Mouse (Mus musculus): ENCODE data around the gene Csn1s2a. TPM values are rescaled to one million over a fixed set of nuclear protein-coding genes. Genes with fewer than 3 reads are reported as not detected.
"Not testable (repeated sequence)": the region's sequence is repeated elsewhere in the genome, so short reads cannot be mapped to it uniquely, and the experiment has no call there.

Gene Csn1s2a
- not detected for total RNA-seq (2018; cell fraction: chromatin; rRNA removed)
- not detected for total RNA-seq (2018; cell fraction: cytosol; rRNA removed)
- total RNA-seq (2018; cell fraction: nucleus; rRNA removed), result not detected
- not detected in 3 replicates for polyA plus RNA-seq (2018)

DNA sequence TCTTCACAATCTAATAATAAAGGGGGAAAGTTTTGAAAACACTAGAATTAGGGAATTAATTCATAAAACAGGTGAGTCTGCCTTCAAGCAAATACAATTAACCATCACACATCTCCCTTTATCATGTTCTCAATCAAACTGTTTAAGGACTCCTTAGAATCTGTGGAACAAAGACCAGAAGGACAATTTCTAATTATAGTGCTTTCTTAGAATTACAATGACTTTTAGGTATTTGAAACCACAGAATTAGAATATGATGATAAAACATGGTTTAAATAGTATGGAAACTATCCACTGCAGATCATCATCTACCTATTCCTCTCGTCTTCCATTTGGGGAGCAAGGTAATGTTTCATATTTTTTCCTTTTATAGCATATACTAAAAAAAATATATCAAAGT lies at the start of gene Csn1s2a:
TSS of gene Csn1s2a (plus strand) at position 301 of the 400 bp plus-strand sequence.
- Histone ChIP-seq H3K79me2 (ENCODE audit: inconsistent target) (no peaks in the 10 kb centered on the region), H3K36me3 (ENCODE audit: inconsistent target) (no peaks in the 10 kb centered on the region), H3K4me3 (ENCODE audit: inconsistent target) (no peak within 1 kb of the TSS), H3K27ac (no peak within 1 kb of the TSS)
- 60% methylated on average over 1 of the region's 1 CpGs for WGBS (ENCODE audit: missing documents)

DNA sequence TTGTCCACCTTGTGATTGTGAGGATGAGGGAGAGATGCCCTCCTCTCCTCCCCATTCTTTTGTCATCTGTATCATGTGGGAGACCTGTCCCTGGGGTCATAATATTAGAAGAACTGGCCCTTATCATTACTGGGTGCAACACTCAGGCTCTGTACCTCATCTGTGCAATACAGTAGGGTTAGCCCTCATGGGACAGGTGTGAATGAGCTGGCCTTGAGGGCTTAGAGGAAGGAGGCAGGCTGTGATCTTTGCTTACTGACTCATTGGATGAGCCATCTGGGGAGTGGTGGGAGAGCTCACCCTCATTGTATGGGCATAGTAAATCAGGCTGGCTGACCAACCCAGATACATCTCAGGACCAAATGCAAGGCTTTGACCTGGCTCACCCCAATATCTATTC lies 39.5 kb upstream of the Csn1s2a start:
- Histone ChIP-seq H3K27ac (no peak overlapping the region), H3K4me3 (ENCODE audit: inconsistent target) (no peak overlapping the region), H3K36me3 (ENCODE audit: inconsistent target) (no peaks in the 10 kb centered on the region), H3K79me2 (ENCODE audit: inconsistent target) (no peaks in the 10 kb centered on the region)

DNA sequence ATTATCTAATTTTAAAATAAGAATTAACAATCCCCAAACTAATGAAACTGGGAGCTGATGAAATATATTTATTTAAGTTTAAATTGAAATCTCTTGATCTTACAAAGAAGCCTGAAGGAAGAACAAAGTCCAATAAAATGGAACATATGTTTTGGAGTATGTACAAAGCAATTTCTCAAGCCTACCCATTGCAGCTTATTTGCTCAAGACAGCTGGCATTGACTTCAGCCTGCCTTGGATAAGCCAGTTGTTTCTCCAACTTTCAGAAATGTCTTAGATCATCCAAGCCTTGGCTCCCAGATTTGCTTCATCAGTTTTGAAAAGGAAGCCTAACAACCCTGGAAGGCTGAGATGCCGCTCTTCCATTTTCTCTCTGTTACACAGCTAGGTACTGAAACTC lies 20.9 kb upstream of the Csn1s2a start:
- WGBS (ENCODE audit: missing documents), result 79% methylated on average over 1 of the region's 1 CpGs
- Histone ChIP-seq H3K36me3 (ENCODE audit: inconsistent target) (no peaks in the 10 kb centered on the region), H3K27ac (no peak overlapping the region), H3K79me2 (ENCODE audit: inconsistent target) (no peaks in the 10 kb centered on the region), H3K4me3 (ENCODE audit: inconsistent target) (no peak overlapping the region)

DNA sequence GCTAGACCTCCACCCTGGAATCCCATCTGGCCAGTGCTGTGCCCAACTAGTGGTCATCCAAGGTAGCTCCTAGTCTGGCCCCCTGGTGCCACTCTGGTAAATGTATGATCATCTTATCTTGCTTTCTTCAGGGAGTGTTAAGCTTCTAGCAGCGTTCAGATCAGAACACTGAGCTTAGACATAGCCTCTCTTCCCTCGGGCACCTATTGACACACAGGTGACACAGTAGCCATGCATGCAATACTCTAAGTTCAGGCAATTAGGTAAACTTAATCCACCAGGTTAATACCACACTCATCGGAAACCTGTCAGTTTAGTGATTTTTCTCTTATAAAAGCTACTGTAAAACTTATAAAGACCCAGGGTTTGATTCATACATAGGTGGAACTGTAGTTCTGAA lies 9.8 kb upstream of the Csn1s2a start:
- no peak overlapping the region for H3K27ac ChIP-seq
- WGBS (ENCODE audit: missing documents), result 97% methylated on average over 3 of the region's 3 CpGs
- no peaks in the 10 kb centered on the region for H3K36me3 ChIP-seq (ENCODE audit: inconsistent target)
- no peak overlapping the region for H3K4me3 ChIP-seq (ENCODE audit: inconsistent target)
- no peaks in the 10 kb centered on the region for H3K79me2 ChIP-seq (ENCODE audit: inconsistent target)

DNA sequence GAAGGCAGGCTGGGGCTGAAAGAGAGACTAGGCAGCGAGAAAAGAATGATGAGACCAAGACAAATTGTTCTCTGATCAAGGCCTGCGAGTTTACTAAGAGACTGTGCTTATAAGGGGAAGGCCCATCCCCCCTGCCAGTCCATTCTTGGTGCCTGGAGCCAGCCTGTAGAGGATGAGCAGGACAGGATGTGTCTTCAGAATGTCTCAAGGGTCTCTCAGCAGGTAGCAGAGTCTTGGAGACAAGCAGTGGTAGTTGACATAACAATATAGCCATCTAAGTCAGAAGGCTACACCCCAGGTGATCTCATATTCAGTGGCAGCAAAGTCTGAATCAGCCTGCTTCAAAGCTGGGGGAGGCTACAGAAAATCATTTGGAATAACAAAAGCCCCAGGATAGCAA lies 2.2 kb upstream of the Csn1s2a start:
- 60% methylated on average over 2 of the region's 2 CpGs for WGBS (ENCODE audit: missing documents)
- H3K36me3 ChIP-seq (ENCODE audit: inconsistent target); H3K27ac ChIP-seq; H3K79me2 ChIP-seq (ENCODE audit: inconsistent target); H3K4me3 ChIP-seq (ENCODE audit: inconsistent target): not testable (repeated sequence)

DNA sequence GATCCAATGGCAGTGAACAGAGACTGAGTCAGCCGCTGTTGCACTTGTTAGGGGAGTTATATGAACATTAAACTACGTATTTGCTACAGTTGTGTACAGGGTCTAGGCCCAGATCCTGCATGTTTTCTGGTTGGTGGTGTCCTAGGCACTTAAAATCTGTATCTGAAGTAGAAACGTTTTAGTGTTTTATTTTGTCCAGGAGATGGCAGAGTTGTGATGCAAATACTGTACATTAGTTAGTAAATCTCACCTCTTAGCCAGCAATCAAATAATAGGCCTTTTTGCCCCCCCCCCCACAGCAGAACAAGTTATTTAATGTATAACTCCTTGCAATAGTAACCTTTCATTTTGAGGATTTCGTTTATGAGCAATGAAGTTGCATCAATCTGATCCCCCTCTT lies 8.4 kb downstream of the Csn1s2a start:
- Histone ChIP-seq H3K4me3 (ENCODE audit: inconsistent target) (no peak overlapping the region), H3K79me2 (ENCODE audit: inconsistent target) (no peaks in the 10 kb centered on the region), H3K36me3 (ENCODE audit: inconsistent target) (no peaks in the 10 kb centered on the region), H3K27ac (no peak overlapping the region)
- WGBS (ENCODE audit: missing documents), result 45% methylated on average over 4 of the region's 4 CpGs

DNA sequence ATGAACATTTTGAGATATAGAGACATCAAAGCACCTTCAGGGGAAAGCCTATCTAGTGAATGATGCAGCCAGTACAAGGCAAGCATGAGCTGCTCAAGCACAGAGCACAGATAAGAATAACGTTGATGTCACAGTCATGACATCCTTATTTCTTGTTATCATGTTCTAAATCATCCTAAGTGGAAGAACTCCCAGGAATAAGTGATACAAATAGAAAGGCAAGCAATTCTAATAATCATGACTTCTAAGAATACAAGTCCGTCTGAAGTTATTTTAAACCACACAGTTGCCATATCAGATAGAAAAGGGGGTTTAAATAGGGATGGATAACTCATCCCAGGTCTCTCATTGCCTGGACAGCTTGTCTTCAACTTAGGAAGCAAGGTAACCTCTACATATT lies 33.4 kb downstream of the Csn1s2a start, which contains the start of gene Csn1s2b:
TSS of gene Csn1s2b (plus strand) at position 301 of the 400 bp plus-strand sequence.
- no peak within 1 kb of the TSS for H3K27ac ChIP-seq
- H3K79me2 ChIP-seq (ENCODE audit: inconsistent target), result no peaks in the 10 kb centered on the region
- 79% methylated on average over 2 of the region's 2 CpGs for WGBS (ENCODE audit: missing documents)
- H3K4me3 ChIP-seq (ENCODE audit: inconsistent target), result no peak within 1 kb of the TSS
- H3K36me3 ChIP-seq (ENCODE audit: inconsistent target), result no peaks in the 10 kb centered on the region

DNA sequence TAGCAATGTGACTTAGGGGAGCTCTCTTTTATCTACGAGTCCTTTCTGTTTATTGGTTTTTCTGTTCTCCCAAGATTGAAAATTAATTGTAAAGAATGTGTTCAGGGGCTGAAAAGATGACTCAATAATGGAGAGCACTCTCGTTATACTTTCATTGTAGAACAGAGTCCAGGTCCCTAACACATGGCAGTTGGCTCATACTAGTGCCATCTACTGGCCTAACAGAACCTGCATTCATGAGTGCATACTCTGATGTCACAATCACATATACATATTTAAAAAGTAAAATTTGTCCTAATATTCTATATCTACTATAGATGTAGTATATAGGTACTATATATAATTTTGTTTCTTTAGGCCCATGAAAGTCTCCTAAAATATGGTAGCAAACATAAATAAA lies 34.9 kb downstream of the Csn1s2a start:
- H3K36me3 ChIP-seq (ENCODE audit: inconsistent target), result no peaks in the 10 kb centered on the region
- WGBS (ENCODE audit: missing documents), result 63% methylated on average over 2 of the region's 2 CpGs
- H3K4me3 ChIP-seq (ENCODE audit: inconsistent target), result no peak overlapping the region
- H3K27ac ChIP-seq, result no peak overlapping the region
- no peaks in the 10 kb centered on the region for H3K79me2 ChIP-seq (ENCODE audit: inconsistent target)

DNA sequence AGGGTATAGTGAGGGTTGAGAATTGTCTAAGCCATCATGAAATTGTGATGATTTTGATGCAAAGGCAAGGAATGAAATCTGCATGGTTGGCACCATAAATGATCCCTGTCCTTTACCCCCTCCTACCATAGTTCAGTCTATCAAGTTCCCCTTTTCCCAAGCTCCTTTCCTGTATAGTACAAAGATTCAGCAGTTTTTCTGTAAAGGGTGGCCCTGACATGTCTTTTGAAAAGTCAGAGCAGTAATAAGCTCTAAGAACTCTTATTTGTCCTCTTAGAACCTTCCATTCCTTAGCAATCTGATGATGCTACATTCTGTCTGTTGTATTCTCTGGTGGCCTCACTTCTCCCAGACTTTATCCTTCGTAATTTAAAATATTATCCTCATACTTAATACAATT lies 51.0 kb downstream of the Csn1s2a start, which contains the start of gene Prr27:
TSS of gene Prr27 (plus strand) at position 301 of the 400 bp plus-strand sequence.
- H3K27ac ChIP-seq, result no peak within 1 kb of the TSS
- H3K79me2 ChIP-seq (ENCODE audit: inconsistent target), result no peaks in the 10 kb centered on the region
- no peak within 1 kb of the TSS for H3K4me3 ChIP-seq (ENCODE audit: inconsistent target)
- H3K36me3 ChIP-seq (ENCODE audit: inconsistent target), result no peaks in the 10 kb centered on the region
- WGBS (ENCODE audit: missing documents), result 38% methylated on average over 1 of the region's 1 CpGs

Other genes with a start within 250 kb of the Csn1s2a start
- not detected in 3 replicates for gene Sult1b1, start 236.4 kb upstream of the Csn1s2a start, polyA plus RNA-seq (2018)
- not detected in 3 replicates for gene Sult1d1, start 205.5 kb upstream of the Csn1s2a start, polyA plus RNA-seq (2018)
- gene Sult1e1, start 183.0 kb upstream of the Csn1s2a start, polyA plus RNA-seq (2018), result not detected in 3 replicates
- not detected in 3 replicates for gene Csn1s1, start 108.4 kb upstream of the Csn1s2a start, polyA plus RNA-seq (2018)
- gene Csn2, start 74.9 kb upstream of the Csn1s2a start, polyA plus RNA-seq (2018), result not detected in 3 replicates
- not detected in 3 replicates for gene Csn1s2b, start 33.5 kb downstream of the Csn1s2a start, polyA plus RNA-seq (2018)
- not detected in 3 replicates for gene Prr27, start 51.1 kb downstream of the Csn1s2a start, polyA plus RNA-seq (2018)
- gene Odam, start 110.5 kb downstream of the Csn1s2a start, polyA plus RNA-seq (2018), result not detected in 3 replicates
- not detected in 3 replicates for gene Csn3, start 151.0 kb downstream of the Csn1s2a start, polyA plus RNA-seq (2018)
- gene 2310003L06Rik, start 194.9 kb downstream of the Csn1s2a start, polyA plus RNA-seq (2018), result not detected in 3 replicates
- gene Gm28434, start 194.9 kb downstream of the Csn1s2a start, polyA plus RNA-seq (2018), result not detected in 3 replicates
- not detected in 3 replicates for gene Cabs1, start 204.9 kb downstream of the Csn1s2a start, polyA plus RNA-seq (2018)
- not detected in 3 replicates for gene Smr3a, start 228.0 kb downstream of the Csn1s2a start, polyA plus RNA-seq (2018)

All from macrophage (primary cell).